Mouse (Mus musculus) v-Abl transformed pro-B cells (cell line): ENCODE results near the gene Kif24.

Source experiments
- in situ Hi-C, 2 experiments: fragments of 400-800 bp; cut with MboI; formaldehyde crosslinking; loops; one replicate each; pipeline ENCODE4 v1.15.1; 2025; ENCODE audit not compliant: unreplicated experiment in 2 of 2

Gene Kif24

GRCm38 (mm10) chr4:41464345-41465286 is at the start of gene Kif24, which contains the start of gene Nudt2:
Gene Kif24 (minus strand): TSS chr4:41464887.
Gene Nudt2 (plus strand): TSS chr4:41465151.
- in situ Hi-C loops, result loop anchor here (5.0 to 25.0 kb wide), 3 partner anchors 148 to 1498 kb away; partner anchors contain the start of genes Rpp25l (in 2 of the 2) and 1700022I11Rik (in 1 of the 2)

DNA sequence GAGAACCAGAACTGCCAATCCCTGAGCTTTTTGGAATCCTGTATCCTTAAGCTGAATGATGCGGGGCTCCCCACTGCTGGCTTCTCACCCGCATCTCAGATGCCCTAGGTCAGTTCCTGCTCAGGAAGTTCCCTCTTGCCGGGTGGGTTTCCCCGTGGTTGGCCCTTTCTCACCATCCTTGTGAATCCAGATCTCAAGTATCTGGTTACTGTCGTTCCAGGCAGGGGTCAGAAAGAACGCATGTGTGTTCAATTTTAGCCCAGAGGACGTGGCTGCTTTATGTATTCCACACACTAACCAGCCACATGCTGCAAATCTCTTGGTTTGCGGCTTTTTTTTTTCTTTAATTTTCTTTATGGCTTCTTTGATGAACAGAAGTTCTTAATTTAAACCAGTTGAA is 49.0 kb upstream of the Kif24 start:
- in situ Hi-C loops, result no loop called here

DNA sequence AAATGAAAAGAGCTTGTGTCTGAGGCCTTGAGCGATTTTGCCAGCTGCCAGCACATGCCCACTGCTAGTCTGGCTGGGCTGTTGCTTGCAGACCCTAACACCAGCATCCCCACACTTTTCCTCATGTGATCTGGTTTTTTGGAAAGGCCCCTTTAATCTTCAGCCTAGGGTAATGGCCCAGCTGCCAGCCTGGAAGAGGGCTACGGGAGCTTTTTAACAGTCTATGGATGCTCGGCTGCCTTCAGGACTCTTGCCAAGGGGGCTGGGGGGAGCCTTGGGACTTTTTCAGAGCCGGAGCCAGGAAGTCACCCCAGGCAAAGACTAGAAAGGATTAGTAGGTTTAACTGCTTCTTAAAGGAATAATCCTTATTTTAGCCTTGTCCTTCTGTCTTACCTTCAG is 48.6 kb upstream of the Kif24 start:
- in situ Hi-C loops, result no loop called here

- in situ Hi-C loops, result no loop called here
These were observed 43.3 kb upstream of the Kif24 start for GRCm38 (mm10) chr4:41507998-41508397.

- in situ Hi-C loops, result no loop called here
These were observed 42.7 kb upstream of the Kif24 start for GRCm38 (mm10) chr4:41507326-41507924.

- in situ Hi-C loops, result no loop called here
These were observed 42.2 kb upstream of the Kif24 start for GRCm38 (mm10) chr4:41506906-41507305.

DNA sequence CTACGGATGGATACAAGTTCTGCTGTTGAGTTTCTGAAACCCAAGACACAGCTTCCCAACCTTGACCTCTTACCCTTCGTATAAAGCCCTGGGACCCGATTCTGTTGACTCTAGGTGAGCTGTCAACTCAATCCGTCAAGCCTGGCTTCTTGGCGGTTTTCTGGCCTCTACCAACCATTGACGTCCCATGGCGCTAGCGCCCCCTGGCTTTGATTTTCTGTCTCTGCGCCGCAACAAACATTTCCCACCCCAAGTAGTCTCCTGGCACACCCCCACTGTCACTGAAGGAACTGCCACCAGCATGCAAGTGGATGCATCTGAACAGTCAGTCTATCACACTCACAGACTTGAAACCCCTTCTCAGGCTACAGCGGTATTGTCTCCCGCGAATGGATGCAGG is 41.5 kb upstream of the Kif24 start:
- in situ Hi-C loops, result no loop called here

DNA sequence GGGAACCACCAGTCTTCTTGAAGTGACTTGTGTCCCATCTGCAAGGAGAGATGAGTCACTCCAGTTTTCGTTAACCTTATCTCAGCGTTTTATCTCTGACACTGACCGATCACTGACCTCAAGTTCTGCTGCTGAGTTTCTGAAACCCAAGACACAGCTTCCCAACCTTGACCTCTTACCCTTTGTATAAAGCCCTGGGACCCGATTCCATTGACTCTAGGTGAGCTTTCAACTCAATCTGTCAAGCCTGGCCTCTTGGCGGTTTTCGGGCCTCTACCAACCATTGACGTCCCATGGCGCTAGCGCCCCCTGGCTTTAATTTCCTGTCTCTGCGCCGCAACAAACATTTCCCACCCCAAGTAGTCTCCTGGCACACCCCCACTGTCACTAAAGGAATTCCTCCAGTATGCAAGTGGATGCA is 40.5 kb upstream of the Kif24 start:
- in situ Hi-C loops, result no loop called here

GRCm38 (mm10) chr4:41504325-41504724 is 39.6 kb upstream of the Kif24 start:
- in situ Hi-C loops, result no loop called here

- in situ Hi-C loops, result no loop called here
These were observed 38.3 kb upstream of the Kif24 start, which contains the start of gene AI464131 for GRCm38 (mm10) chr4:41502986-41503412. Gene AI464131 (minus strand): TSS chr4:41503076.

DNA sequence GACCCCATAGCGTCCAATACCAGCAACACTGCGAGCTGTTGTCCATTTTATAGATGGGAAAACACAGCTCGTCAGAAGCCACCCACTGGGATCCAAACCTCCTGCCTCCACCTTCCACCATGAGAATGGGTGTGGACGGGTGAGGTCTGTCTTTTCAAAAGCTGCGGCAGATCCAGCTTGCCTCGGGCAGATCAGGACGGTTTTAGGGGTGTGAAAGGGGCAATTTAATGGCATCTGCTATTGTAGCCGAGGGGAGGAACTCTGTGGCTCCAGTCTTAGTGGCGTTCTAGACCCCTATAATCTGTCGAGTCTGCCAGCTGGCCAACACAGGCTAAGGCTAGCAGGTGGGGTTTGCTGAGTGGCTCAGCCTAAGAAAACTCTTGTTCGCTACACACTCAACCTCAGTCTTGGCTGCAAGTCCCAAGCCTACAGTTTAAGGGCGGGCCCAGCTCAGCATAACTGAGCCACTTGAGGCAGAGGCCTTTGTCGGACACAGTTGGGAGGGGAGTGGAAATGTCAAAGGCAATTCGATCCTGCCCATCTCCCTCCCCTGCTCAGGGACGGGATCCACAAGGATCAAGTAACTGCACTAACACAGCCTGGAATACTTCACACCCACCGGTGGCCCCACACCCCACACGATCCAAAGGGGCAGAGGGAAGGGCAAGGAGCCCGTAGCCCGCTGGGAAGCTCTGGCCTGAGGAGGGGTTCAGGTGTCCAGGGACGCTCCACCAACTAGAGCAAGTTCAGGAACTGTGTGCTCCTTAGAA is 37.7 kb upstream of the Kif24 start:
- in situ Hi-C loops, result no loop called here

DNA sequence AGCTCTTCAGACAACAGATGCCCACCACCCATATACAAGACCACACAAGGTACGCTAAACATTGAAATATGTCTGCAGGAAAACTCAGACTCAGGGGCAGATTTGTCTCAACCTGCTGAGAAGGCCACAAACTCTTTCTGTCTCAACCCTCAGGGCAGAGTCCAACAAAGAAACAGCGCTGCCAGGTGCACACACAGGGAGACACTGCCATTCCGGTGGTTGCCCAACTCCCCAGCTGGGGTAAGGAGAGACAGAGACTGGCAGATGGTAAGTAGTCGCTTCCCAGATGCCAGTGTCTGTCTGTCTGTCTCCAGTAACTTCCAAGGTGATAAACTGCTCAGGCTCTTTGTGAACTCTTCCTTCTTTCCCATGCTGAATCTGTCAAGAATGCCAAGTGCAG is 36.1 kb upstream of the Kif24 start:
- in situ Hi-C loops, result no loop called here

- in situ Hi-C loops, result no loop called here
These were observed 34.9 kb upstream of the Kif24 start for GRCm38 (mm10) chr4:41499619-41500018.

DNA sequence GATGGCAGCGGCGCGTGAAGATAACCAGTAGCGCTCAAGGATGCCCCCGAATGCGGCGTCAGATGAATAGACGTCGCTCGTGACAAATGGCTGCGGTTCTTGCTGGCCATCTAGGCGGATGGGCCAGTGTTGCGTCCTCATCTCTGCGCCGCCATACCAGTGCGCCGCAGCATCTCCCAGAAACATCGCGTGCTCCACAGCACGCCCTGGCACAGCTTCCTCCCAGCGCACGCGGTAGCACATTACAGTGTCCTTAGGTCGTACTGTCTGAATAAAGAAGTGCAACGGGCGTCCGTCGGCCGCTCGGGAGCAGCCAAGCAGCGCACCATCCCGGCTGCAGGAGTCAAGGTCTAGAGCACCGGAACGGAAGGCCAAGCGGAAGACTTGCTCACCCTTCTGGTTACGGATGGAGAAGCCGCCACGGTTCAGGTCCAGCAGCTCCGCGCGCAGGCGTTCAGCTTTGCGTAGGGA is 34.3 kb upstream of the Kif24 start:
- in situ Hi-C loops, result no loop called here

DNA sequence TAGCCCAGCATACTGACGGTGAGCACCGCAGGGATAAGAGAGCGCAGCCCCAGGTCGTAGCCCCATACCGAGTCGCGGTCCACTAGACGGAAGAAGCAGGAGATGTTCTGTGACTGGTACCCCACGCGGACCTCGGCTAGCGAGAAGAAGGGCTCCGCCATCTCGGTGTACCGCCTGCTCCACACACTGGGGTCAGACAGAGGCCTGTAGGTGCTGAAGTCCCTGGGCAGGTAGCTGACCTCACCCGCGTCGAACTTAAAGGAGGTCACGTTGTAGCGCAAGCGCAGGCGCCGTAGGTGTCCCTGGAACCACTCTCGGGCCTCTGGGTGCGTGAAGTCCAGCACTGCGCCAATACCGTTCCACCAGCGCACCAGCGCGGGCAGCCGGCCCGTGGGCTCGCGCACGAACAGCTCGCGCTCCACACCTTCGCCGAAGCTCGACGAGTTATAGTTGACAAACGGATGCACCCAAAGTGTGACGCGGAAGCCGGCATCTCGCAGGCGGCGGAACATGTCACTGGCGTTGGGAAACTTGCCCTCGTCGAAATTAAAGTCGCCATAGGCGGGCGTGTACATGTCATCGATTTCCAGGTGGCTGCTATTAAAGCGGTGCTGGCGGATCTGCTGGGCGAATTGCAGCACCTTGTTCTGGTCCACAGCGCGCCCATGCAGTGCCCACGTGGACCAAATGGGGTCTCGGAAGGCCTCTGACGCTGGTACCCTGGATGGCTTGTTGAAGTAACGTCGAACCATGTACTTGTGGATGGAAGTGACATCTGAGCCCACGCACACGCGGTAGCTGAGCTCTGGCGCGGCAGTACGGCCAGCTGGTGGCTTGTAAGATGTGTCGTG is 33.5 kb upstream of the Kif24 start:
- in situ Hi-C loops, result no loop called here

GRCm38 (mm10) chr4:41497579-41497978 is 32.9 kb upstream of the Kif24 start:
- in situ Hi-C loops, result no loop called here

GRCm38 (mm10) chr4:41497046-41497445 is 32.4 kb upstream of the Kif24 start:
- in situ Hi-C loops, result no loop called here

DNA sequence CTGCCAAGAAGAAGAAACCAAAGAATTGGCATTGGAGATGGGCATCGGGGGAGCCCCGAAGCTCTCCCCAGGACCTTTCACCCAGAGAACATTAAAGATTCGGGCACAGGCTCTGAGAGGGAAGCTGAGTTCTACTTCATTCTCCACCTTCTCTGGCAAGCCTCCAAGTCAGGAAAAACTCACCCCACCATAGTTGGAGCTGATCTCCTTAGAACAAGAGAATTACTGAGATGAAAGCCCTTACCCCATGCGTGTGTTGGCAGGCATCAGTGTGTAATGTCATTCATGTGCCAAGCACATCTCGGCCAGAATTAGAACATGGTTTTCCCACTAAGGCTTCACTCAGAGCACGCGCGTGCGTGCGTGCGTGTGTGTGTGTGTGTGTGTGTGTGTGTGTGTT is 31.2 kb upstream of the Kif24 start:
- in situ Hi-C loops, result no loop called here

DNA sequence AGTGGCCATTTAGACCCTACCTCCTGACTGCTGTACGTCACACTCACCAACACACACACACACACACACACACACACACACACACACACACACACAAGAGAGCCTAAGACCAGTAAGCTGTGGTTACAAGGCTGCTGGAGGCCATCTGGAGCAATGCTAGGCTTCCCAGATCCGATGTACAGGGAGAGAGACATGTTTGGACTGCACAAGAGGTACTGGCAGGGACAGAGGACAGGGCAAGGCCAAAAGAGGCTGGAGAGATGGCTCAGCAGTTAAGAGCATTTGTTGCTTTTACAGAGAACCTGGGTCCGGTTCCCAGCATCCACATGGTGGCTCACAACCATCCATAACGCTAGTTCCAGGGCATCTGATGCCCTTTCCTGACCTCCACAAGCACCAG is 30.4 kb upstream of the Kif24 start:
- in situ Hi-C loops, result no loop called here

DNA sequence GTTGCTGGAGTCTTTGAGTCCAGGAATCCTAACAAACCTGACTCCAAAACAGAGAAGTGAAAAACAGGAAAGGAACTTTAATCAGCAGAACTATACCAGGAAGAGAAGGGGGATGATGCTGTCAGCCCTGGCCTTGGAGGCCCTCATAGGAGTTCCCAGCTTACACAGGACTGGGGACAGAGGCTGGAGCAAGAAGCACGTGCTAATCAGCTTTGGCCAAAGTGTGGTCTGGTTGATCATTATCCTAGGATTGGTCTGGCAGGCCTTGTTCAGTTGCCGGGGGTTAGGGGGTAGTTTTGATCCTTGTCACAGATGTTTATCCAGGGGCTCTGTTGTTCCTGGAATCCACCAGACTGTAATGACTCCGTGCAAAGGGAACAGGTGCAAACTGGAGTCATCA is 29.7 kb upstream of the Kif24 start:
- in situ Hi-C loops, result no loop called here
